Mouse (Mus musculus) embryo, embryonic 11.5 days (tissue): Measurements from ENCODE around the gene Cdkal1.

ENCODE experiments used
- DNase-seq: peaks from one replicate; pipeline ENCODE4 v3.0.0-alpha.2; 2012; ENCODE audit warnings: low read depth, low spot score

Gene Cdkal1

GRCm38 (mm10) chr13:29271451-29271850 lies 584.0 kb downstream of the Cdkal1 start:
- DNase-seq, result no peak

GRCm38 (mm10) chr13:29264015-29264711 lies 591.3 kb downstream of the Cdkal1 start:
- no peak for DNase-seq

GRCm38 (mm10) chr13:29262164-29262563 lies 593.3 kb downstream of the Cdkal1 start:
- DNase-seq, result no peak

GRCm38 (mm10) chr13:29248535-29248934 lies 606.9 kb downstream of the Cdkal1 start:
- DNase-seq, result no peak

DNA sequence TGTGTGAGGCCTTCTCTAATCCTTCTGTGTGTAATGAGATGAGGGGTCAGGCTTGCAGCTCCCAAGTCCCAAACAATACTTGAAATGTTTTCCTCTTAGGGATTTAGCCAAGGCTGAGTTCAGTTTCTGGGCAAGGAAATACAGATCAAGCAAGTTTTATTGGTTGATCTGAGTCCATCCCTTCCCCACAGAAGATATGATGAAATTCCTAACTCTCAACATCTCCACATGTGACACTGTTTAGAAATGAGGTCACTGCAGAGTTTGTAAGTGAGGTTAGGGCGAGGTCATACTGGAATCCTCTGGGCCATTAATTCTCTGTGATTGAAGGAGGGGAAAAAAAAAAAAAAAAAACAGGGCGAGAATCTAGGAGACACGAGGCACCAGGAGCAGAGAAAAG lies 607.7 kb downstream of the Cdkal1 start:
- DNase-seq, result no peak

GRCm38 (mm10) chr13:29235065-29235464 lies 620.4 kb downstream of the Cdkal1 start:
- no peak for DNase-seq

DNA sequence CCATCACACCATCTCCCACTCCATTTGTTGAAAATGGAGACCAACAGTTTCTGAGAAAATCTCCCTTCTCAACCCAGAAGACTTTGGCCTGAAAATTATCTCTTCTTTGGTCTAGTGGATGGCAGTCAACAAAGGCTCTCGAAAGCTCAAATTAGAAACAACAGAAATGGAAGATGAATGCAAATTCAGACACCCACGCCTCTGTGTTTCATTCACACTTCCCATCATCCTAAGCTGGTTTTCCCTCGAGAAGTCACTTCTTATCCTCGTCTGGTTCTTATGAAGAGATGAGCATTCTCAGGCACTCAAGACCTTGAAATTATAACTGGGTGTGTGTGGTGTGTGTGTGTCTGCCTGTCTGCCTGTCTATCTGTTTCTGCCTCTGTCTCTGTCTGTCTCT lies 621.0 kb downstream of the Cdkal1 start:
- no peak for DNase-seq

GRCm38 (mm10) chr13:29233970-29234369 lies 621.5 kb downstream of the Cdkal1 start:
- no peak for DNase-seq

- DNase-seq, result no peak
These were observed 622.8 kb downstream of the Cdkal1 start for GRCm38 (mm10) chr13:29232681-29233080.

GRCm38 (mm10) chr13:29224815-29225214 lies 630.7 kb downstream of the Cdkal1 start:
- DNase-seq, result no peak

DNA sequence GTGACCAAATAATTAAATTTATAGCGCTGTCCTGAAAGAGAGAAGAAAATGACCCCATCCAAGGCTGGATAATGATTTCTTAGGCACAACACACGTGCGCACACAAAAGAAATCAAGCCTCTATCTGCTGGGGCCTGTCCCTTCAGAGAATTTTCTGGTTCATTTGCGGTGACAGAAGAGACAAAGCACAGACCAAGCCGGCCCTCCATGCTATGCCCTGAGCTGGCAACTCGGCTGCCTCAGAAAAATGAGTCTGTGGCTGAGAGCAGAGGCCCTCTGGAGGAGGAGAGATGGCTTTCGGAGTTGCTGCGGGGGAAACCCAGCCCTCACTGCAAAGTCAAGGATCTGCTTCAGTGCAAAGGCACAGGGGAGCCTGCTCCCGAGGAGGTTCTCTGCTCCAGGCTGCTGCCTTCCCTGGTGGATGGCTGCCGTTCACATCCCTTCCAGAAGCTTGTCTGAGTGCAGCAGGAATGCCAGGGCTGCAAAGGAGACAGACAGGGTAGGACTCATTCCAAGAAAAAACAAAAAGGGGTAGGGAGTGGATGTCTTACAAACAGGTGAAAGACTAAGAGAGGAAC lies 633.1 kb downstream of the Cdkal1 start:
- DNase-seq, result peak; percentile 23

- no peak for DNase-seq
These were observed 633.8 kb downstream of the Cdkal1 start for GRCm38 (mm10) chr13:29221646-29222045.

DNA sequence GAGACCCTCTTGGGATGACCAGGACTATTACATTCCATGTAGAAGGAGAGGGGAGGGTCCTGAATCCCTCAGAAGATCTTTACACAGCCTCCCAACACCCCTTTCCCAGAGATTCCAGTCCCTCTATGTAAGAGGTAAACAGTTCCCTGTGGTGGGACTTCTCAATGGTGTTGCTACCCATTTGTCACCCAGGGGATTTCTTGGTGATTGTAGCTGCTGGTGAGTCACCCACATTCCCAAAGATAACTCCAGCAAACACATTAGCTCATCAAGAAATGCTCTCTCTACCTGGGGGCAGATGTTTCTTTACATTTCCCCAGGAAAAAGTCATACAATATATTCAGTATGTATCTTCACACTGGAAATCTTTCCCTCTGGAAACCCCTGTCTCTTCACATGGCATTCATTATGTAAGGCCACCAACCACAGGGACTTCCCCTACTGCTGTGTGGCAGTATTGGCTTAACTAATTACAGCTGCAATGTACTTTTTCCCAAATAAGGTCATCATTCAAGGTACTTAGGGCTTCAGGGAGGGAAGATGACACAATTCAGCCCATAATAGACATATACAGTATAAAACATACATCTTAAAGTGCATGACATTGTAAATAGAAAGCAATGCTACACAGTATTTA lies 636.8 kb downstream of the Cdkal1 start:
- no peak for DNase-seq

DNA sequence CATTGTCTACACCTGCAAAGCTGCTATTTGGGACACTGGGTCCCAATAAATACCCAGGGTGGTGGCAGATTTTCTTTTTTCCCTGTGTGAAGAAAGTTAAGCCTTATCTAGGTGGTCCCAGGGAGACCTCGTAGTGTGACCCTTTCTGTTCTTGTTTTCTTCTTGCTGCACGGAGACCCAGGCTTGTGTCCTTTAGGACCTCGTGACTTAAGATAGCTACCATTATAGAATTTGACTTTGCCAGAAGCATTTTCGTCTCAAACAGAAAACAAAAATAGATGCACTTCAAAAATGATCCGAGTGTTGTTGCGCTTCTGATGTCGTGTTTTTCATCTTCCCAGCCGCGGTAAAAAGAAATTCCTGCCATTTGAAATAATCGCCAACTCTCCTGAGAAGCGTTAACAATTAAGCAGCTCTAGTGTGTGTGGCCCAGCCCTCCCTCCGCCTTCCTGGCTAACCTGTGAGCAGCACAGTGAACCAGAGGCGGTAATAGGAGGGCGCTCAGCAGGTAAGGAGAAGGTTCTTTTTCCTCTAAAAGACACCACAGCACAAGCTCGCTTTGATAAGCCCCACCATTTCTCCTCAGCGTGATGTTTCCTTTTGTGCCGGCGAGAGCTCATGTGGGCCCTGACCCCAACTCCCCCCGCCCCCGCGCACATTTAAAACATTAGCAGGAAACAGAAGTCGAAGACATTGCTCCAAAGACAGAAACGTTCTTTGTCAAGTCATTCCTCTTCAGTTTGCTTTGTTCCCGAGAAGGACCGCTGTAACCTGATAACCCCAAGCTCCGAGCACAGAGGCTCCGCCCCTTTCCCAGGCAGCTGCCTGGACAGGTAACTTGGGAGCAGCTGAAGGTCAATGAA lies 645.1 kb downstream of the Cdkal1 start:
- peak; percentile 32 for DNase-seq

DNA sequence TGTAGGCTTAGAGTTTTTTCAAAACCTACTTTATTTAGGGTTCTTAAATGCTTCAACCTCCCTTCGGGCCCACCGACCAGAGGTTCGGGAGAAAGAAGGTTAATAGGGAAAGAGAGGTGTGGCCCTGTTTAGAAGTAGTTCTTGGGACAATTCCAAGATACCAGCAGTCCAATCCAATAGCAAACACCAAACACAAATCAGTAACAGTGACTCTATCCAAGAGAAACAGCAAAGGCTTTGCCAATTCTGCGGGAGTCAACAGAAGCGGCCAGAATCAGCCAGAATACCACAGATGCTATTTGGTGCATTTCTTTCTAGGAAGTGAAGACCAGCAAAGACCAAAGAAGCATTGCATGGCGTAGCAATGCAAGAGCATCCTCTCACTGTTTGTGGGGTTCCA lies 646.7 kb downstream of the Cdkal1 start:
- DNase-seq, result no peak

DNA sequence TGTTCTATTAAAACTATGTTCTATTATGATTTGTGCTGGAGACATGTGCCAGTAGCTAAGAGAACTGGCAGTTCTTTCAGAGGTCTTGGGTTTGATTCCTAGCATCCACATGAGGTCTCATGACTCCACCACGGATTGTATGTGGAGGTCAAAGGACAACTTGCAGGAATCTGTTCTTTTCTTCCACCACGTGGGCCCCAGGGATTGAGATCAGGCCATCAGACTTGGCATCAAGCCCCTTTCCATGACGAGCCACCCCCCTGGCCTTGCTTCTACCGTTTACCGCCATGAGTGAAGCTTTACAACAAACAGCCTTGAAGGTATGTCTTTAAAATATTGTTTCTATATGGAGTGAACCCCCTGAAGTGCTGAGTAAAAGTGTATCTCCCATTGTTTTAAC lies 651.6 kb downstream of the Cdkal1 start:
- DNase-seq, result no peak

DNA sequence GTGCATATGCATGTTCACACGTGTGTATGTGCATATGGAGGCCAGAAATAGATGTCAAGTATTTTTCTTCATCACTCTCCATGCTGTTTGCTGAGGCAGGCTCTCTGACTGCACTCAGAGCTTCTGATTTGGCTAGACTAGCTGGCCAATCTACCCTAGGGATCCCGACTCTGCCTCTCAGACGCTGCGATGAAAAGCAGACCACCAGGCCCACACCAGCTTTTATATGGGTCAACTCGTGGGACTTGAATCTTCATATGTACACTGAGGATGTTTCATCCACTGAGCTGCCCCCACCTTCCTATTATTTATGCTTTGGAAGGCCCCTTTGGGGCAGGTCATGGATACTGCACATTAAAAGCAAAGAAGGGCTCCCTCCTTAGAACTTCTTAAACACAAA lies 652.0 kb downstream of the Cdkal1 start:
- DNase-seq, result no peak

DNA sequence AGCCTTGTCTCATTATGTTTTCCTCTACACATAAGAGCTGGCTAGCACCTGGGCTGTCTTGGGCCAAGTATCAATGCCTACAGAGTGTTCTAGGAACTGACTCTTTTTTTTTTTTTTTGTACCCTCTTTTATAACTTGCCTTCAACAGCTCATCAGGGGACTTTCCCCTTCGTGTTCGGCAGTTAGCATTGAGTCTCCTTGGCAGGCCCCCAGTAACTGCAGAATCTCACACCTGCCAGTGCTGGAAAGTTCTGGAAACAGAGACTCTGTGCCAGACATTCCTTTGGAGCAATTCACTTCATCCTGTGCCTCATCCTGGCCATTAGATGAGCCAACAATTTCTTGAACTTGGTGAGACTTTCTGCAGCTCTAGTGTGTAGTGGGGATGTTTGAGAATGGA lies 652.9 kb downstream of the Cdkal1 start:
- no peak for DNase-seq

- DNase-seq, result no peak
These were observed 655.8 kb downstream of the Cdkal1 start for GRCm38 (mm10) chr13:29199679-29200078.

- no peak for DNase-seq
These were observed 658.5 kb downstream of the Cdkal1 start for GRCm38 (mm10) chr13:29196798-29197498.

DNA sequence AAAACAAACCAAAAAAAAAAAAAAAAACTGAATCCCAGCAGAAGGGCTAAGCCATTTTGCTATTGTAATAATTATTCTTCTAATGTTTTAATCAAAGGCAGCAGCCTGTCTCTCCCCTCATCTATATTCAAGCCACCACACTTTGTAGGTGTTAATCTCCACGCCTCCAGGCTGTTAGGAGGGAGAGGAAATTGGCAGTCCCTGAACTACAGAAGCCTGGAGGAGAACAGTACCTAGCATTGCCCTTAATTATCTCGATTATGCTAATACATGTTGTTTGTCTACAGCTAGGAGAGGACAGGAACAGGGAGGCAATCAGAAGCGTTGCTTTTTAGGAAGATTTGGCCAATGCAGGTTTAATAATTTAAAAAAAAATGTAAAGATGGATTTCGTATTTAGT lies 659.8 kb downstream of the Cdkal1 start:
- no peak for DNase-seq

DNA sequence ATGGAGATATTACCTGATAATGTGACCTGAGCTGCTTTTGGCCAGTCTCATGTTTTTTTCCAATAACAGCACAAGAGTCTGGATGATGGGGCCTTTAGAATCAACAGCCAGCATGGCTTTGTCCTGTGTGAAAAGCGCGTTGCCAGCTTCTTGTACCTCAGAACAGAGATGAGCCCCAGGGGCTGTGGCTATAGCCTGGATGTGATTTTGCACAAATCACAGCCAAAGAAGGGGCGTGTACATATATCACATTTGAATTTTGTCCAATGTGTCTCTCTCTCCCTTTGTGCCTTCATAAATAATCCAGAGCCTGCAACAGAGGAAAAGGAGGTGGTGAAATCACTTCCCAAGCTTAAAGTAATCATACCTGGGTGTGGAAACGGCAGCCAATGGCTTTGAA lies 660.5 kb downstream of the Cdkal1 start:
- no peak for DNase-seq
